Mouse (Mus musculus) lung, postnatal 0 days (tissue): ENCODE results near the gene Ccdc9b. TPM values are rescaled to one million over a fixed set of nuclear protein-coding genes. Genes with fewer than 3 reads are reported as not detected.

Experiments
- ATAC-seq: fragments of 200-750 bp; cut with Nextera tagmentation; 2 replicates; pipeline ENCODE4 v1.8.0; 2017; ENCODE audit warnings: moderate library complexity
- DNase-seq: peaks from one replicate; pipeline ENCODE4 v3.0.0-alpha.2; 2016; ENCODE audit warnings: low spot score
- H3K27ac ChIP-seq: fragments of 300-500 bp; sonication (generic); 2 replicates; pipeline ENCODE4 v1.5.1; 2014; ENCODE audit warnings: antibody characterized with exemption, mild to moderate bottlenecking, low read length, mixed read lengths
- H3K27me3 ChIP-seq: fragments of 300-500 bp; sonication (generic); replicated peaks from 2 replicates; pipeline ENCODE4 v1.6.1; 2014; ENCODE audit warnings: low read length, mixed read lengths; ENCODE audit not compliant: insufficient read depth
- H3K36me3 ChIP-seq: fragments of 300-500 bp; sonication (generic); 2 replicates; pipeline ENCODE4 v1.6.1; 2014; ENCODE audit warnings: low read length, mixed read lengths; ENCODE audit not compliant: insufficient read depth
- H3K4me1 ChIP-seq: fragments of 300-500 bp; sonication (generic); 2 replicates; pipeline ENCODE4 v1.6.1; 2014; ENCODE audit warnings: antibody characterized with exemption, low read depth, low read length, mixed read lengths; ENCODE audit not compliant: insufficient read depth
- H3K4me2 ChIP-seq: fragments of 300-500 bp; sonication (generic); replicated peaks from 2 replicates; pipeline ENCODE4 v1.6.1; 2014; ENCODE audit warnings: low read depth, mild to moderate bottlenecking, low read length, moderate library complexity, mixed read lengths
- H3K4me3 ChIP-seq: fragments of 300-500 bp; sonication (generic); 2 replicates; pipeline ENCODE4 v1.5.1; 2014; ENCODE audit warnings: low read depth, low read length
- H3K9ac ChIP-seq: fragments of 300-500 bp; sonication (generic); replicated peaks from 2 replicates; pipeline ENCODE4 v1.6.1; 2014; ENCODE audit warnings: low read depth, mild to moderate bottlenecking
- H3K9me3 ChIP-seq: fragments of 300-500 bp; sonication (generic); 2 replicates; pipeline ENCODE4 v1.6.1; 2016; ENCODE audit warnings: low read length, mixed read lengths
- CTCF ChIP-seq: IDR thresholded peaks from 2 replicates; pipeline ENCODE4 v1.5.1; 2016; ENCODE audit warnings: antibody characterized with exemption, mild to moderate bottlenecking
- EP300 ChIP-seq: IDR thresholded peaks from 2 replicates; pipeline ENCODE4 v1.6.1; 2016; ENCODE audit warnings: antibody characterized with exemption, mild to moderate bottlenecking, control low read depth
- WGBS: fragments of 180-500 bp; shearing (Covaris S2); extraction: QIAGEN DNeasy Blood & Tissue Kit; methylation state at CpG from one replicate; pipeline ENCODE4 v1.1.7; 2014; 5-methylcytosine and 5-hydroxymethylcytosine counted together
- polyA plus RNA-seq: library from polyadenylated mRNA; unstranded; fragments of >200 nt; fragmentation: Nextera tagmentation; extraction: Ambion mirVana; gene quantifications from 2 replicates; pipeline ENCODE4 v1.2.1, GENCODE M21; 2015

The Ccdc9b gene
- polyA plus RNA-seq, 1 experiment from 2014 or later, result 4.7 TPM

GRCm38 (mm10) chr2:118779504-118780480 is 17.3 kb upstream of the Ccdc9b start, which contains the start of gene Disp2:
Gene Disp2, plus strand, starts transcription at chr2:118779719.
- Histone ChIP-seq H3K9me3 (no peaks in the 10 kb centered on the region), H3K36me3 (no peaks in the 10 kb centered on the region), H3K27me3 (no peaks in the 10 kb centered on the region), H3K4me3 (peak within 1 kb of the TSS; percentile 21), H3K4me2 (peak within 1 kb of the TSS; percentile 49), H3K4me1 (peaks cover 15% of the 10 kb centered on the region; the same call in 1 of the 2 replicates), H3K9ac (no peak within 1 kb of the TSS), H3K27ac (no peak within 1 kb of the TSS)
- WGBS, result 9% methylated on average over 39 of the region's 39 CpGs
- peak; percentile 96 for DNase-seq
- ATAC-seq, result peak; percentile 94
- TF ChIP-seq CTCF (peak; percentile 71), EP300 (no peak)

- Histone ChIP-seq H3K27ac (no peak overlapping the region), H3K36me3 (no peaks in the 10 kb centered on the region), H3K9me3 (no peaks in the 10 kb centered on the region), H3K4me2 (peak overlapping the region; percentile 49), H3K27me3 (no peaks in the 10 kb centered on the region), H3K4me1 (peaks cover 15% of the 10 kb centered on the region; the same call in 1 of the 2 replicates), H3K9ac (no peak overlapping the region), H3K4me3 (peak overlapping the region; percentile 21)
- TF ChIP-seq EP300, result no peak
- ATAC-seq (no peak), DNase-seq (no peak)
- WGBS, result 9% methylated on average over 10 of the region's 10 CpGs
Observed at GRCm38 (mm10) chr2:118779065-118779464, 16.6 kb upstream of the Ccdc9b start.

GRCm38 (mm10) chr2:118778418-118778817 is 16.0 kb upstream of the Ccdc9b start:
- no peak overlapping the region for H3K4me3 ChIP-seq
- no peak for TF ChIP-seq CTCF
- no peak for TF ChIP-seq EP300

DNA sequence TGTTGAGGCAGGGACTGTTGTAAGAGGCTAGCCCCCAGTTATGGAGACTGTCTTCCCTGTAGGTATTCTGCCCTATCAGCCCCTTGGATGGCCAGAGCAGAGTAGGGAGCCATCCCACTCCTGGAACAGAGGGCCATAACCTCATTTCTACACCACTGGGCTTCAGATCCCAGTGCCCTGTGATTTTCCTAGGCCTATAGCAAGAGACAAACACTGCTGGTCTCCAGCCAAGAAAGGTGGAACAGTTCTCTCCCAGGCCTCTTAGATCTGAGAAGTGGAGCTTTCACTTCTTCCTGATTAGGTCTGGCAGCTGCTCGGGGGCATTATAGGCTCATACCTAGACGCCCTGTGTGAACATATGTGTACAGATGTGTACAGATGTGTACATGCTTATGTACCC is 13.8 kb upstream of the Ccdc9b start:
- WGBS, result 53% methylated on average over 2 of the region's 2 CpGs
- Histone ChIP-seq H3K27me3 (no peaks in the 10 kb centered on the region), H3K27ac (0 out of 2 replicates have a peak overlapping the region, but pooled peaks have one; percentile 21), H3K4me1 (peaks cover 18% of the 10 kb centered on the region; the same call in 1 of the 2 replicates), H3K9ac (no peak overlapping the region), H3K4me3 (no peak overlapping the region), H3K36me3 (no peaks in the 10 kb centered on the region), H3K4me2 (no peak overlapping the region), H3K9me3 (no peaks in the 10 kb centered on the region)
- TF ChIP-seq CTCF (no peak), EP300 (no peak)
- no peak for DNase-seq
- ATAC-seq, result no peak

More at GRCm38 (mm10) chr2:118778418-118778817, 16.0 kb upstream of the Ccdc9b start:
- WGBS, result 75% methylated on average over 4 of the region's 4 CpGs
- no peak for DNase-seq
- Histone ChIP-seq H3K4me2 (no peak overlapping the region), H3K27me3 (no peaks in the 10 kb centered on the region), H3K36me3 (no peaks in the 10 kb centered on the region), H3K4me1 (peaks cover 15% of the 10 kb centered on the region; the same call in 1 of the 2 replicates), H3K9ac (no peak overlapping the region), H3K27ac (no peak overlapping the region), H3K9me3 (no peaks in the 10 kb centered on the region)
- ATAC-seq, result no peak

GRCm38 (mm10) chr2:118775846-118776245 is 13.4 kb upstream of the Ccdc9b start:
- Histone ChIP-seq H3K4me1 (peaks cover 18% of the 10 kb centered on the region; the same call in 1 of the 2 replicates), H3K27ac (0 out of 2 replicates have a peak overlapping the region, but pooled peaks have one; percentile 21), H3K36me3 (no peaks in the 10 kb centered on the region), H3K9ac (no peak overlapping the region), H3K4me3 (no peak overlapping the region), H3K27me3 (no peaks in the 10 kb centered on the region), H3K4me2 (no peak overlapping the region), H3K9me3 (no peaks in the 10 kb centered on the region)
- ATAC-seq (no peak), DNase-seq (no peak)
- no peak for TF ChIP-seq EP300
- peak; percentile 29 for TF ChIP-seq CTCF
- 41% methylated on average over 2 of the region's 4 CpGs for WGBS

GRCm38 (mm10) chr2:118775396-118775795 is 12.9 kb upstream of the Ccdc9b start:
- Histone ChIP-seq H3K4me2 (no peak overlapping the region), H3K4me1 (peaks cover 18% of the 10 kb centered on the region; the same call in 1 of the 2 replicates), H3K27ac (0 out of 2 replicates have a peak overlapping the region, but pooled peaks have one; percentile 21), H3K9me3 (no peaks in the 10 kb centered on the region), H3K4me3 (no peak overlapping the region), H3K9ac (no peak overlapping the region), H3K36me3 (no peaks in the 10 kb centered on the region), H3K27me3 (no peaks in the 10 kb centered on the region)
- WGBS, result 10% methylated on average over 1 of the region's 1 CpGs
- no peak for DNase-seq
- TF ChIP-seq EP300, result no peak
- TF ChIP-seq CTCF, result no peak
- no peak for ATAC-seq
